Mouse (Mus musculus): ENCODE data around the gene Pde7b. TPM values are rescaled to one million over a fixed set of nuclear protein-coding genes. Genes with fewer than 3 reads are reported as not detected.

Pde7b gene
- total and polyA plus RNA-seq, 3 experiments: 0.22 TPM; not detected in 2

DNA sequence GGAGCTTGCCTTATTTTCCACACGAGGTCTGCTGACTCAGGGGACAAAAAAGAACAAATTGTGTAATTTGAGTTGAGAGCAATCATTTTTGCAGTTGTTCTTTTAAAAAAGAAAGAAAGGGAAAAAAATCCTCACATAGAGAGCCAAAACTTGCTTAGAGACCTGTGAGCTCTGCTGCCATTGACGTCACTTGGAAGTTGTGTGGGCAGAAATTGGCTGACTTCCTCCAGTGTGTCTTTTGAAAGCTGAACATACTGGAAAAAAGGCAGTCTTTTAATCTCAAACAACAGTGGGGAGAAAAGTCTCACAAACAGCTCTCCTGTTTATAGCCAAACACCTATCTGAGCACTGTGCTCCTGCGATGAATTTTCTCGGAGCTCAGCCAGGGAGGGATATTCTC, 51.1 kb downstream of the Pde7b start:
- no peak for DNase-seq (ENCODE audit: low spot score)
- no peaks in the 10 kb centered on the region for H3K4me1 ChIP-seq (ENCODE audit: insufficient read depth, low read depth, low read length)
- no peaks in the 10 kb centered on the region for H3K36me3 ChIP-seq (replicated peaks)
- no peak overlapping the region for H3K4me3 ChIP-seq (ENCODE audit: low read depth, low read length)
- ATAC-seq (ENCODE audit: extremely low read depth, insufficient number of reproducible peaks, low FRiP score, poor library complexity, severe bottlenecking): no peak
- TF ChIP-seq POLR2AphosphoS5 (IDR thresholded peaks at IDR 0.05; ENCODE audit: insufficient replicate concordance, low read depth, low read length) (no peak), CTCF (IDR thresholded peaks at IDR 0.05; ENCODE audit: low read depth, low read length) (no peak)
- H3K9me3 ChIP-seq (replicated peaks): no peaks in the 10 kb centered on the region
- H3K27me3 ChIP-seq (ENCODE audit: insufficient read depth, low read length): 0 out of 2 replicates have a peak, but pooled peaks cover 5% of the 10 kb centered on the region

DNA sequence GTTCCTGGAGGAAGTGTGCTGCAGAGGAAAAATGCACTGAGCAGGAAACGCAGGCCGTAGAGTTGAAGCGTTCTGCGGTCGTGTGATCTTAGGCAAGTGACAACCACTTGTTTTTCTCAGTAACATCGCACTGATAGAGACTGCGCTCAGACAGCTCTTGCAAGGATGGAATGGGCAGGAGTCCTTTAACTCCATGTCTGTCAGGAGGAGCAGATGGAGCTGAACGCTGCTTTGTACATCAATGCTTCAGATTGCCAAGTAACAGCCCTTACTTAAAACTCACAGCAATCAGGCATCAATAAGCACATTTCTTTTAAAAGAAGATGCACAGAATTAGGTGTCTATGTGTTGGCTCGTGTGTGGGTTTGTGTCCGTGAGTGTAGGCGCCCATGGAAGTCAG, 52.3 kb downstream of the Pde7b start:
- no peak for ATAC-seq (ENCODE audit: extremely low read depth, insufficient number of reproducible peaks, low FRiP score, poor library complexity, severe bottlenecking)
- DNase-seq (ENCODE audit: low spot score): no peak
- no peaks in the 10 kb centered on the region for H3K36me3 ChIP-seq (replicated peaks)
- 0 out of 2 replicates have a peak, but pooled peaks cover 5% of the 10 kb centered on the region for H3K27me3 ChIP-seq (ENCODE audit: insufficient read depth, low read length)
- H3K4me3 ChIP-seq (ENCODE audit: low read depth, low read length): no peak overlapping the region
- no peak for TF ChIP-seq GATA2 (IDR thresholded peaks at IDR 0.05; ENCODE audit: borderline replicate concordance, low read depth, low read length)
- TF ChIP-seq CTCF (IDR thresholded peaks at IDR 0.05; ENCODE audit: low read depth, low read length): no peak
- TF ChIP-seq GATA1 (IDR thresholded peaks at IDR 0.05; ENCODE audit: borderline replicate concordance, low read length): no peak
- TF ChIP-seq POLR2AphosphoS5 (IDR thresholded peaks at IDR 0.05; ENCODE audit: insufficient replicate concordance, low read depth, low read length): no peak
- TF ChIP-seq TAL1 (conservative IDR thresholded peaks at IDR 0.05; ENCODE audit: low read depth, low read length): no peak
- no peaks in the 10 kb centered on the region for H3K4me1 ChIP-seq (ENCODE audit: insufficient read depth, low read depth, low read length)
- H3K9me3 ChIP-seq (replicated peaks): no peaks in the 10 kb centered on the region

DNA sequence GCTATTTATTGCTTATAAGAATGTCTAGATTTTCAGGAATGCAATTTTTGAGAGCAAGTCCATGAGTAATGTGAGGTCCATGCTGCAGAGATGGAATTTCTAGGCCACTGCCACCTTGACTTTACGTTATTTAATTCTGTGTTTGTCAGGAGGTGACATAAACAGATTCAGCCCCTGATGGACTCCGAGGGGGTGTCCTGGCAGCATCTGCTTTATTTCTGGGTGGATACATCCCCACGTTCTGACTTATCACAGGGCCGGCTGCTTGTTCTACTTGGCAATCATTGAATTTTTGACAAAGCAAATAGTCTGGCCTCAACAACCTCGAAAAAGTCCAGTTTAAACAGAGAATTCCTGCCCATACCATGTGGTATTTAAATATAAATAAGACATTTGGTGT, 53.3 kb downstream of the Pde7b start:
- Histone ChIP-seq H3K4me1 (ENCODE audit: insufficient read depth, low read depth, low read length) (no peaks in the 10 kb centered on the region), H3K27me3 (ENCODE audit: insufficient read depth, low read length) (0 out of 2 replicates have a peak, but pooled peaks cover 3% of the 10 kb centered on the region), H3K9me3 (replicated peaks) (no peaks in the 10 kb centered on the region), H3K36me3 (replicated peaks) (no peaks in the 10 kb centered on the region), H3K4me3 (ENCODE audit: low read depth, low read length) (no peak overlapping the region)
- DNase-seq (ENCODE audit: low spot score) (no peak), ATAC-seq (ENCODE audit: extremely low read depth, insufficient number of reproducible peaks, low FRiP score, poor library complexity, severe bottlenecking) (no peak)
- TF ChIP-seq GATA2 (IDR thresholded peaks at IDR 0.05; ENCODE audit: borderline replicate concordance, low read depth, low read length) (no peak), POLR2AphosphoS5 (IDR thresholded peaks at IDR 0.05; ENCODE audit: insufficient replicate concordance, low read depth, low read length) (no peak), CTCF (IDR thresholded peaks at IDR 0.05; ENCODE audit: low read depth, low read length) (no peak), TAL1 (conservative IDR thresholded peaks at IDR 0.05; ENCODE audit: low read depth, low read length) (no peak), GATA1 (IDR thresholded peaks at IDR 0.05; ENCODE audit: borderline replicate concordance, low read length) (no peak)

DNA sequence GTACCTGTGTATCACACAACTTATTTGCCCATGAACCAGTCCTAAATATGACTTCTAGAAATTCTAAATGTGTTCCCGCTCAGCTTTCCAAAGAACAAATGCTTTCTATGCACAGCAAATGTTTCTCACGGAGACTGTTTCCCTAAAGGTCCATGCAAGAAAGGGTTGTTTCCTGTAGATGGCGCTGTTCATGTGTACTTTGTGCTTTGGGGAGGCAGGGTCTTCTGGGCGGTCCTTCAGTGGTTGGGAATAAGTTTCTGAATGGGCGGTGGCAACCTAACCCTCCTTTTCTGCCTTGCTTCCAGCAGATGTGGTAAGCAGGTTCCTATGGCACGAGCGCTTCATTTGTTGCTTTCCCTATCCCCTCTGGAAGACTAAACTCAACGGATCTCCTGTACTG, 54.3 kb downstream of the Pde7b start:
- ATAC-seq (ENCODE audit: extremely low read depth, insufficient number of reproducible peaks, low FRiP score, poor library complexity, severe bottlenecking) (no peak), DNase-seq (ENCODE audit: low spot score) (no peak)
- H3K4me3 ChIP-seq (ENCODE audit: low read depth, low read length): no peak overlapping the region
- 0 out of 2 replicates have a peak, but pooled peaks cover 3% of the 10 kb centered on the region for H3K27me3 ChIP-seq (ENCODE audit: insufficient read depth, low read length)
- no peaks in the 10 kb centered on the region for H3K4me1 ChIP-seq (ENCODE audit: insufficient read depth, low read depth, low read length)
- H3K9me3 ChIP-seq (replicated peaks): no peaks in the 10 kb centered on the region
- no peaks in the 10 kb centered on the region for H3K36me3 ChIP-seq (replicated peaks)
- no peak for TF ChIP-seq GATA2 (IDR thresholded peaks at IDR 0.05; ENCODE audit: borderline replicate concordance, low read depth, low read length)
- TF ChIP-seq GATA1 (IDR thresholded peaks at IDR 0.05; ENCODE audit: borderline replicate concordance, low read length): no peak
- TF ChIP-seq TAL1 (conservative IDR thresholded peaks at IDR 0.05; ENCODE audit: low read depth, low read length): no peak
- no peak for TF ChIP-seq POLR2AphosphoS5 (IDR thresholded peaks at IDR 0.05; ENCODE audit: insufficient replicate concordance, low read depth, low read length)
- TF ChIP-seq CTCF (IDR thresholded peaks at IDR 0.05; ENCODE audit: low read depth, low read length): no peak

DNA sequence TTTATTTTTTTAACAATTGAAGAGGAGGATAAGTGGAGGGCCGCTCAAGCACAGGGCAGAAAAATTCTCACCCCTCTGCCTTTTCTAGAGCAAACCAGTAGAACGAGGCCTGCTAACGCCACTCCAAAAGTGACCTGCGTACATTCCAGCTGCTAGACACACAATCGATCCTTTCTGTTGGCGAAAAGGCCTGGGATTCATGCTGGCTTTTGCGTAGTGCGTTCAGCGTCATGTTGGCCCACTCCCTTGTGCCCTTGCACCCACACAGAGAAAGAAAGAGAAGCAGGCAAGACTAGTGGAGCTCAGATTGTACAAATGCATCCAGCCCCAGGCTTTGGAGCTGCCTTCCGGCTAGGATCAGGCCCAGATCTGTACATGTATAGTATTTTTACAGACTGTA, 55.4 kb downstream of the Pde7b start:
- DNase-seq (ENCODE audit: low spot score): no peak
- TF ChIP-seq GATA1 (IDR thresholded peaks at IDR 0.05; ENCODE audit: borderline replicate concordance, low read length): no peak
- Histone ChIP-seq H3K27me3 (ENCODE audit: insufficient read depth, low read length) (0 out of 2 replicates have a peak, but pooled peaks cover 3% of the 10 kb centered on the region), H3K36me3 (replicated peaks) (no peaks in the 10 kb centered on the region), H3K4me1 (ENCODE audit: insufficient read depth, low read depth, low read length) (no peaks in the 10 kb centered on the region), H3K4me3 (ENCODE audit: low read depth, low read length) (no peak overlapping the region), H3K9me3 (replicated peaks) (no peaks in the 10 kb centered on the region)
- no peak for ATAC-seq (ENCODE audit: extremely low read depth, insufficient number of reproducible peaks, low FRiP score, poor library complexity, severe bottlenecking)

DNA sequence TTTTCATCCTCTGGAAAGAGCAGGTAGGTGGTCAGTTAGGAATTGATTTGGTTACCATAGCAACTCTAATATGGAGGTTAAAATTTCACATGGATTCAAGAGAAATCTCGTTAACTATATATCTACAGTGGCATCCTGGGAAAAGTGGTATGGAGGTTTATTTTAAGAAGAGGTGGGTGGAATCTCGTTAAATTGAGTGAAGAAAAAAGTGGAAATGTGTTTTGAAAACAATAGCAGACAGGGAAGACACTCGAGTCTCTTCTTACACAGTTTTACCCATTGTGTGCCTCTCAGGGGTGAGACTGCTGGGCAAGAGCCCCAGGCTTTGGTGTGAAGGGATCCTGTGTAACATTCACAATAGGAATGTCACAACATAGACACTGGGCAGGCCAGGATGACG, 56.3 kb downstream of the Pde7b start:
- no peaks in the 10 kb centered on the region for H3K4me1 ChIP-seq (ENCODE audit: insufficient read depth, low read depth, low read length)
- TF ChIP-seq POLR2AphosphoS5 (IDR thresholded peaks at IDR 0.05; ENCODE audit: insufficient replicate concordance, low read depth, low read length): no peak
- TF ChIP-seq CTCF (IDR thresholded peaks at IDR 0.05; ENCODE audit: low read depth, low read length): no peak
- no peak for TF ChIP-seq GATA2 (IDR thresholded peaks at IDR 0.05; ENCODE audit: borderline replicate concordance, low read depth, low read length)
- TF ChIP-seq GATA1 (IDR thresholded peaks at IDR 0.05; ENCODE audit: borderline replicate concordance, low read length): no peak
- TF ChIP-seq TAL1 (conservative IDR thresholded peaks at IDR 0.05; ENCODE audit: low read depth, low read length): no peak
- ATAC-seq (ENCODE audit: extremely low read depth, insufficient number of reproducible peaks, low FRiP score, poor library complexity, severe bottlenecking): no peak

DNA sequence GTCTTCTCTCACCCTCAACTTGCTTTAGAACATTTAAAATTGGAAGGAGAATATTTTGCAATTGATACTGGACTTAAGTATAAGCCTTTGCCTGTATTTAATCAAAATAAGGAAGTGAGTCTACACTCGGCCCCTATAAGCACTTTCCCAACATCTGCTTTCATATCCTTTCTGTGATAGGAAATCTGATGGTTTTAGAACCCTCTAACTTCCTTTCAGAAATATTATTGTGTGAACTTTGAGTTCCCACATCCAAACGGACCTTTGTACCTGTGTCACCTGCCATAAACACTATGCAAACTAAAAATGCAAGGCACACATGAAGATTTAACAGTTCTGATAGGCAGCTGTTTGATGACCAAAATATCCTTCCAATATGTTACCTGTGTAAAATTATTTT, 58.2 kb downstream of the Pde7b start:
- ATAC-seq (ENCODE audit: extremely low read depth, insufficient number of reproducible peaks, low FRiP score, poor library complexity, severe bottlenecking) (no peak), DNase-seq (ENCODE audit: low spot score) (no peak)
- no peak for TF ChIP-seq GATA2 (IDR thresholded peaks at IDR 0.05; ENCODE audit: borderline replicate concordance, low read depth, low read length)
- TF ChIP-seq POLR2AphosphoS5 (IDR thresholded peaks at IDR 0.05; ENCODE audit: insufficient replicate concordance, low read depth, low read length): no peak
- TF ChIP-seq CTCF (IDR thresholded peaks at IDR 0.05; ENCODE audit: low read depth, low read length): no peak
- TF ChIP-seq GATA1 (IDR thresholded peaks at IDR 0.05; ENCODE audit: borderline replicate concordance, low read length): no peak
- TF ChIP-seq TAL1 (conservative IDR thresholded peaks at IDR 0.05; ENCODE audit: low read depth, low read length): no peak
- H3K4me1 ChIP-seq (ENCODE audit: insufficient read depth, low read depth, low read length): no peaks in the 10 kb centered on the region
- no peaks in the 10 kb centered on the region for H3K9me3 ChIP-seq (replicated peaks)
- no peak overlapping the region for H3K4me3 ChIP-seq (ENCODE audit: low read depth, low read length)
- no peaks in the 10 kb centered on the region for H3K36me3 ChIP-seq (replicated peaks)
- H3K27me3 ChIP-seq (ENCODE audit: insufficient read depth, low read length): peaks cover 3% of the 10 kb centered on the region; the same call in 1 of the 2 replicates

More for the DNA sequence above, 56.3 kb downstream of the Pde7b start:
- DNase-seq (ENCODE audit: low spot score): no peak
- Histone ChIP-seq H3K4me3 (ENCODE audit: low read depth, low read length) (no peak overlapping the region), H3K27me3 (ENCODE audit: insufficient read depth, low read length) (0 out of 2 replicates have a peak, but pooled peaks cover 3% of the 10 kb centered on the region), H3K9me3 (replicated peaks) (no peaks in the 10 kb centered on the region), H3K36me3 (replicated peaks) (no peaks in the 10 kb centered on the region)
